Mouse (Mus musculus) right cerebral cortex, adult 18-20 months (tissue): ENCODE results near the gene Cyp4f16.
A peak's percentile ranks its signal among the peaks of the same experiment; 100 is the strongest.
"Not testable (repeated sequence)": the region's sequence is repeated elsewhere in the genome, so short reads cannot be mapped to it uniquely, and the experiment has no call there.

ENCODE experiments used
- DNase-seq: peaks from one replicate; pipeline ENCODE4 v3.0.0; 2022; ENCODE audit warnings: mixed read lengths

The Cyp4f16 gene

GRCm38 (mm10) chr17:32536051-32536866, at the start of gene Cyp4f16:
TSS of gene Cyp4f16 (plus strand) at chr17:32536558.
- peak; percentile 77 for DNase-seq

- DNase-seq = no peak
Measured at GRCm38 (mm10) chr17:32492349-32492980, 43.9 kb upstream of the Cyp4f16 start.

GRCm38 (mm10) chr17:32494601-32495000, 41.8 kb upstream of the Cyp4f16 start:
- peak; percentile 75 for DNase-seq

- DNase-seq = not testable (repeated sequence)
Measured at GRCm38 (mm10) chr17:32500511-32500910, 35.8 kb upstream of the Cyp4f16 start.

GRCm38 (mm10) chr17:32501051-32501450, 35.3 kb upstream of the Cyp4f16 start:
- DNase-seq = no peak

GRCm38 (mm10) chr17:32503111-32503510, 33.2 kb upstream of the Cyp4f16 start:
- DNase-seq = no peak

- DNase-seq = no peak
Measured at GRCm38 (mm10) chr17:32505851-32506728, 30.3 kb upstream of the Cyp4f16 start, which contains the start of gene Cyp4f17. TSS of gene Cyp4f17 (plus strand) at chr17:32506050.

- no peak for DNase-seq
Measured at GRCm38 (mm10) chr17:32506729-32507245, 29.6 kb upstream of the Cyp4f16 start.

GRCm38 (mm10) chr17:32516126-32516525, 20.2 kb upstream of the Cyp4f16 start:
- DNase-seq = no peak

GRCm38 (mm10) chr17:32521981-32522380, 14.4 kb upstream of the Cyp4f16 start:
- DNase-seq = no peak

- DNase-seq = no peak
Measured at GRCm38 (mm10) chr17:32522386-32522785, 14.0 kb upstream of the Cyp4f16 start.

- DNase-seq = no peak
Measured at GRCm38 (mm10) chr17:32522816-32523215, 13.5 kb upstream of the Cyp4f16 start.

GRCm38 (mm10) chr17:32523895-32524294, 12.5 kb upstream of the Cyp4f16 start:
- no peak for DNase-seq

- DNase-seq = not testable (repeated sequence)
Measured at GRCm38 (mm10) chr17:32526341-32526740, 10.0 kb upstream of the Cyp4f16 start.

- no peak for DNase-seq
Measured at GRCm38 (mm10) chr17:32527748-32528147, 8.6 kb upstream of the Cyp4f16 start.

- DNase-seq = peak; percentile 81
Measured at GRCm38 (mm10) chr17:32528408-32529337, 7.7 kb upstream of the Cyp4f16 start.

- not testable (repeated sequence) for DNase-seq
Measured at GRCm38 (mm10) chr17:32532356-32532755, 4.0 kb upstream of the Cyp4f16 start.

- no peak for DNase-seq
Measured at GRCm38 (mm10) chr17:32534068-32534467, 2.3 kb upstream of the Cyp4f16 start.

GRCm38 (mm10) chr17:32536867-32537250, 501 bp downstream of the Cyp4f16 start:
- DNase-seq = no peak

GRCm38 (mm10) chr17:32544792-32545191, 8.4 kb downstream of the Cyp4f16 start:
- DNase-seq = not testable (repeated sequence)

- not testable (repeated sequence) for DNase-seq
Measured at GRCm38 (mm10) chr17:32550377-32550776, 14.0 kb downstream of the Cyp4f16 start.
